Mouse (Mus musculus): ENCODE data around the gene Isy1. TPM values are rescaled to one million over a fixed set of nuclear protein-coding genes. Genes with fewer than 3 reads are reported as not detected.

The Isy1 gene
- polyA plus RNA-seq, 1 experiment from 2014 or later, result 84.8 TPM

- H3K27me3 ChIP-seq (replicated peaks; ENCODE audit: control insufficient read depth, insufficient read depth, low read length), result no peaks in the 10 kb centered on the region
- no peaks in the 10 kb centered on the region for H3K9me3 ChIP-seq (ENCODE audit: control insufficient read depth, low read length)
- peaks cover 35% of the 10 kb centered on the region for H3K36me3 ChIP-seq (ENCODE audit: control insufficient read depth, insufficient read depth, low read length)
- no peak for ATAC-seq (replicated peaks; ENCODE audit: low FRiP score)
- DNase-seq (ENCODE audit: low spot score), result no peak
- H3K9ac ChIP-seq (ENCODE audit: low read depth, low read length), result no peak overlapping the region
- 8% methylated on average over 1 of the region's 1 CpGs for WGBS
- no peak overlapping the region for H3K27ac ChIP-seq (ENCODE audit: low read depth, low read length)
- H3K4me1 ChIP-seq (replicated peaks; ENCODE audit: control insufficient read depth, insufficient read depth, low read length), result peaks cover 12% of the 10 kb centered on the region
- H3K4me2 ChIP-seq, result no peak overlapping the region
- H3K4me3 ChIP-seq (ENCODE audit: low read depth, low read length), result no peak overlapping the region
These were observed 3.7 kb upstream of the Isy1 start for GRCm38 (mm10) chr6:87842254-87842653.

GRCm38 (mm10) chr6:87841635-87842034 lies 3.0 kb upstream of the Isy1 start:
- Histone ChIP-seq H3K27me3 (replicated peaks; ENCODE audit: control insufficient read depth, insufficient read depth, low read length) (no peaks in the 10 kb centered on the region), H3K27ac (ENCODE audit: low read depth, low read length) (no peak overlapping the region), H3K4me1 (replicated peaks; ENCODE audit: control insufficient read depth, insufficient read depth, low read length) (peaks cover 10% of the 10 kb centered on the region), H3K4me2 (no peak overlapping the region), H3K9ac (ENCODE audit: low read depth, low read length) (no peak overlapping the region), H3K9me3 (ENCODE audit: control insufficient read depth, low read length) (no peaks in the 10 kb centered on the region), H3K36me3 (ENCODE audit: control insufficient read depth, insufficient read depth, low read length) (peaks cover 31% of the 10 kb centered on the region), H3K4me3 (ENCODE audit: low read depth, low read length) (no peak overlapping the region)
- ATAC-seq (replicated peaks; ENCODE audit: low FRiP score) (no peak), DNase-seq (ENCODE audit: low spot score) (no peak)
- 76% methylated on average over 8 of the region's 8 CpGs for WGBS

- WGBS, result 55% methylated on average over 11 of the region's 11 CpGs
- H3K4me2 ChIP-seq, result peak overlapping the region; percentile 67
- H3K36me3 ChIP-seq (ENCODE audit: control insufficient read depth, insufficient read depth, low read length), result peaks cover 26% of the 10 kb centered on the region
- no peaks in the 10 kb centered on the region for H3K27me3 ChIP-seq (replicated peaks; ENCODE audit: control insufficient read depth, insufficient read depth, low read length)
- DNase-seq (ENCODE audit: low spot score) (no peak), ATAC-seq (replicated peaks; ENCODE audit: low FRiP score) (no peak)
- peaks cover 10% of the 10 kb centered on the region for H3K4me1 ChIP-seq (replicated peaks; ENCODE audit: control insufficient read depth, insufficient read depth, low read length)
- peak overlapping the region; percentile 78; the same call in 1 of the 2 replicates for H3K4me3 ChIP-seq (ENCODE audit: low read depth, low read length)
- peak overlapping the region; percentile 89 for H3K27ac ChIP-seq (ENCODE audit: low read depth, low read length)
- peak overlapping the region; percentile 67 for H3K9ac ChIP-seq (ENCODE audit: low read depth, low read length)
- H3K9me3 ChIP-seq (ENCODE audit: control insufficient read depth, low read length), result no peaks in the 10 kb centered on the region
These were observed 1.3 kb upstream of the Isy1 start for GRCm38 (mm10) chr6:87839797-87840341.

GRCm38 (mm10) chr6:87835695-87836094 lies 2.9 kb downstream of the Isy1 start, which contains the start of gene Gm45140:
Gm45140 (minus strand) TSS chr6:87835795.
- H3K27ac ChIP-seq (ENCODE audit: low read depth, low read length), result no peak within 1 kb of the TSS

GRCm38 (mm10) chr6:87820366-87820765 lies 18.2 kb downstream of the Isy1 start:
- Histone ChIP-seq H3K27me3 (replicated peaks; ENCODE audit: control insufficient read depth, insufficient read depth, low read length) (no peaks in the 10 kb centered on the region), H3K36me3 (ENCODE audit: control insufficient read depth, insufficient read depth, low read length) (peaks cover 44% of the 10 kb centered on the region), H3K27ac (ENCODE audit: low read depth, low read length) (no peak overlapping the region), H3K9ac (ENCODE audit: low read depth, low read length) (no peak overlapping the region), H3K4me3 (ENCODE audit: low read depth, low read length) (no peak overlapping the region), H3K4me2 (no peak overlapping the region), H3K9me3 (ENCODE audit: control insufficient read depth, low read length) (no peaks in the 10 kb centered on the region), H3K4me1 (replicated peaks; ENCODE audit: control insufficient read depth, insufficient read depth, low read length) (no peaks in the 10 kb centered on the region)
- DNase-seq (ENCODE audit: low spot score) (no peak), ATAC-seq (replicated peaks; ENCODE audit: low FRiP score) (no peak)
- 95% methylated on average over 2 of the region's 2 CpGs for WGBS

More at GRCm38 (mm10) chr6:87835695-87836094, 2.9 kb downstream of the Isy1 start, which contains the start of gene Gm45140:
- WGBS, result 91% methylated on average over 7 of the region's 7 CpGs
- DNase-seq (ENCODE audit: low spot score), result no peak
- H3K9ac ChIP-seq (ENCODE audit: low read depth, low read length), result no peak within 1 kb of the TSS
- no peaks in the 10 kb centered on the region for H3K9me3 ChIP-seq (ENCODE audit: control insufficient read depth, low read length)
- H3K4me2 ChIP-seq, result no peak within 1 kb of the TSS
- peaks cover 11% of the 10 kb centered on the region for H3K36me3 ChIP-seq (ENCODE audit: control insufficient read depth, insufficient read depth, low read length)
- H3K4me1 ChIP-seq (replicated peaks; ENCODE audit: control insufficient read depth, insufficient read depth, low read length), result peaks cover 10% of the 10 kb centered on the region
- no peaks in the 10 kb centered on the region for H3K27me3 ChIP-seq (replicated peaks; ENCODE audit: control insufficient read depth, insufficient read depth, low read length)
- H3K4me3 ChIP-seq (ENCODE audit: low read depth, low read length), result no peak within 1 kb of the TSS
- no peak for ATAC-seq (replicated peaks; ENCODE audit: low FRiP score)

- Histone ChIP-seq H3K36me3 (ENCODE audit: control insufficient read depth, insufficient read depth, low read length) (peaks cover 29% of the 10 kb centered on the region), H3K4me3 (ENCODE audit: low read depth, low read length) (no peak overlapping the region), H3K9me3 (ENCODE audit: control insufficient read depth, low read length) (no peaks in the 10 kb centered on the region), H3K27ac (ENCODE audit: low read depth, low read length) (no peak overlapping the region), H3K4me2 (no peak overlapping the region), H3K4me1 (replicated peaks; ENCODE audit: control insufficient read depth, insufficient read depth, low read length) (peaks cover 16% of the 10 kb centered on the region), H3K9ac (ENCODE audit: low read depth, low read length) (no peak overlapping the region), H3K27me3 (replicated peaks; ENCODE audit: control insufficient read depth, insufficient read depth, low read length) (no peaks in the 10 kb centered on the region)
- DNase-seq (ENCODE audit: low spot score) (no peak), ATAC-seq (replicated peaks; ENCODE audit: low FRiP score) (no peak)
- 92% methylated on average over 5 of the region's 5 CpGs for WGBS
These were observed 24.1 kb downstream of the Isy1 start for GRCm38 (mm10) chr6:87814486-87814885.

- Histone ChIP-seq H3K4me1 (replicated peaks; ENCODE audit: control insufficient read depth, insufficient read depth, low read length) (peaks cover 33% of the 10 kb centered on the region), H3K36me3 (ENCODE audit: control insufficient read depth, insufficient read depth, low read length) (peaks cover 14% of the 10 kb centered on the region; the same call in 1 of the 2 replicates), H3K4me2 (peak overlapping the region; percentile 74), H3K27ac (ENCODE audit: low read depth, low read length) (peak overlapping the region; percentile 89; the same call in 1 of the 2 replicates), H3K9ac (ENCODE audit: low read depth, low read length) (peak overlapping the region; percentile 82; the same call in 1 of the 2 replicates), H3K27me3 (replicated peaks; ENCODE audit: control insufficient read depth, insufficient read depth, low read length) (no peaks in the 10 kb centered on the region), H3K4me3 (ENCODE audit: low read depth, low read length) (peak overlapping the region; percentile 78), H3K9me3 (ENCODE audit: control insufficient read depth, low read length) (no peaks in the 10 kb centered on the region)
- WGBS, result 97% methylated on average over 1 of the region's 1 CpGs
- no peak for ATAC-seq (replicated peaks; ENCODE audit: low FRiP score)
- no peak for DNase-seq (ENCODE audit: low spot score)
These were observed 25.9 kb downstream of the Isy1 start for GRCm38 (mm10) chr6:87812656-87813055.

GRCm38 (mm10) chr6:87811675-87812338 lies 26.8 kb downstream of the Isy1 start, which contains the start of gene Rab43:
Rab43 (minus strand) TSS chr6:87812164.
- Histone ChIP-seq H3K27ac (ENCODE audit: low read depth, low read length) (peak within 1 kb of the TSS; percentile 89), H3K4me3 (ENCODE audit: low read depth, low read length) (peak within 1 kb of the TSS; percentile 78), H3K4me2 (peak within 1 kb of the TSS; percentile 74), H3K9ac (ENCODE audit: low read depth, low read length) (peak within 1 kb of the TSS; percentile 82), H3K9me3 (ENCODE audit: control insufficient read depth, low read length) (no peaks in the 10 kb centered on the region), H3K4me1 (replicated peaks; ENCODE audit: control insufficient read depth, insufficient read depth, low read length) (peaks cover 42% of the 10 kb centered on the region), H3K27me3 (replicated peaks; ENCODE audit: control insufficient read depth, insufficient read depth, low read length) (no peaks in the 10 kb centered on the region), H3K36me3 (ENCODE audit: control insufficient read depth, insufficient read depth, low read length) (peaks cover 7% of the 10 kb centered on the region; the same call in 1 of the 2 replicates)
- under 1% methylated on average over 54 of the region's 56 CpGs for WGBS
- ATAC-seq (replicated peaks; ENCODE audit: low FRiP score), result peak; percentile 96
- peak; percentile 93 for DNase-seq (ENCODE audit: low spot score)

All from liver, embryonic 11.5 days (tissue).